Mouse (Mus musculus): ENCODE data around the gene Sh3gl2. TPM values are rescaled to one million over a fixed set of nuclear protein-coding genes. Genes with fewer than 3 reads are reported as not detected.

The Sh3gl2 gene
- polyA plus RNA-seq, 2 experiments, result 0.10 TPM; not detected in 1

DNA sequence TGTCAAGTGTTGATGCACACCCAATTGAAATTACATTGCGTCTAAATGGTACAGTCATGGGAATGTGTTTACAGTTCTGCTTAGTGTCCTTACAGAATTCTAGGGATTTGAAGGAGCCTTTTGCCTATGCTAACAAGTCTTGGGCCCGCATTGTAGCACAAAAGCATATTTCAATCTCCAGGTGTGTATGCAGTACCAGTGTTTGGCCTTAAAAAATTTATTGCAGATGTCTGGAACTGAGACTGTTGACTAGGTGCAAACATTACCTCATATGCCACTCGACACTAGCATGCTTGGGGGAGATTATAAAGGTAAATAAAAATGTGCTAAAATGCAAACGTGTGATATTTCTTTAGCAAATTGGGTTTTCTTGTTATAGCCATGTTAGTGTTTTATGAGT, 384.0 kb downstream of the Sh3gl2 start:
- DNase-seq (ENCODE audit: low read depth in 3 of 3, low spot score in 3 of 3) (no peak), ATAC-seq (ENCODE audit: insufficient read depth) (no peak)
- H3K9ac ChIP-seq (replicated peaks), result no peak overlapping the region
- WGBS (ENCODE audit: insufficient replicate concordance), result 65% methylated on average over 4 of the region's 4 CpGs
- H3K4me3 ChIP-seq (ENCODE audit: insufficient read depth in 1 of 2, low read depth in 2 of 2, low read length in 2 of 2), result no peak overlapping the region
- no peaks in the 10 kb centered on the region for H3K36me3 ChIP-seq (replicated peaks; ENCODE audit: control insufficient read depth, insufficient read depth, low read depth)
- H3K4me2 ChIP-seq (ENCODE audit: low read depth), result no peak overlapping the region
- no peak overlapping the region for H3K27ac ChIP-seq
- no peaks in the 10 kb centered on the region for H3K27me3 ChIP-seq (ENCODE audit: control insufficient read depth, insufficient read depth, low read length)
- no peaks in the 10 kb centered on the region for H3K4me1 ChIP-seq (replicated peaks; ENCODE audit: control insufficient read depth in 2 of 2, insufficient read depth in 2 of 2, low read length in 1 of 2)
- TF ChIP-seq CTCF (IDR thresholded peaks at IDR 0.05; ENCODE audit: low read depth), result no peak
- no peak for TF ChIP-seq EP300 (IDR thresholded peaks at IDR 0.05; ENCODE audit: low read depth)
- no peaks in the 10 kb centered on the region for H3K9me3 ChIP-seq (ENCODE audit: control insufficient read depth, low read length)

- no peak for TF ChIP-seq CTCF (IDR thresholded peaks at IDR 0.05; ENCODE audit: low read depth)
- no peak for TF ChIP-seq EP300 (IDR thresholded peaks at IDR 0.05; ENCODE audit: low read depth)
- Histone ChIP-seq H3K9me3 (ENCODE audit: control insufficient read depth, low read length) (no peaks in the 10 kb centered on the region), H3K36me3 (replicated peaks; ENCODE audit: control insufficient read depth, insufficient read depth, low read depth) (no peaks in the 10 kb centered on the region), H3K4me1 (replicated peaks; ENCODE audit: control insufficient read depth in 2 of 2, insufficient read depth in 2 of 2, low read length in 1 of 2) (no peaks in the 10 kb centered on the region), H3K4me3 (ENCODE audit: insufficient read depth in 1 of 2, low read depth in 2 of 2, low read length in 2 of 2) (no peak overlapping the region), H3K9ac (replicated peaks) (no peak overlapping the region), H3K27me3 (ENCODE audit: control insufficient read depth, insufficient read depth, low read length) (no peaks in the 10 kb centered on the region), H3K4me2 (ENCODE audit: low read depth) (no peak overlapping the region), H3K27ac (no peak overlapping the region)
- 32% methylated on average over 7 of the region's 7 CpGs for WGBS (ENCODE audit: insufficient replicate concordance)
- no peak for DNase-seq (ENCODE audit: low read depth in 3 of 3, low spot score in 3 of 3)
- peak; percentile 18; the same call in 1 of the 2 replicates for ATAC-seq (ENCODE audit: insufficient read depth)
Observed at GRCm38 (mm10) chr4:85591037-85591436, 386.1 kb downstream of the Sh3gl2 start.

- H3K36me3 ChIP-seq (replicated peaks; ENCODE audit: control insufficient read depth, insufficient read depth, low read depth), result no peaks in the 10 kb centered on the region
- no peak for DNase-seq (ENCODE audit: low read depth in 3 of 3, low spot score in 3 of 3)
Observed at GRCm38 (mm10) chr4:85594159-85594558, 389.2 kb downstream of the Sh3gl2 start.

DNA sequence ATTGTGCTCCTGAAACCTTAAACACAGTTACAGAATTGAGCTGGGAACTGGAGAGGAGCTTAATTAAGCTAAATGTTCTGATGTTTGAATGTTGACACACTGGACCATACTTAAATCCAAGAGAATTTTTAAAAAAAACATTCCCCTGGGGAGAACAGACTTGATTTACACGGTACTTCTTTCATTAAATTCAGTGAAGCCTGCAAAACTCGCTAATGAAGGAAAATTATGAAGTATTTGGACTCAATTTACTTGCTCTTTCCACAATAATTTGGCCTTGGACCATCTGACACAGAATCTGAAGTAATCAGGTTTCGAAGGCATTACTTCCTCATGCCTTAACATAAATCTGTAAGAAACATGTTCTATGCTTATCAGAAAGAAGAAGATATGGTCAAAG, 408.4 kb downstream of the Sh3gl2 start:
- Histone ChIP-seq H3K4me1 (replicated peaks; ENCODE audit: control insufficient read depth in 2 of 2, insufficient read depth in 2 of 2, low read length in 1 of 2) (no peaks in the 10 kb centered on the region), H3K27ac (no peak overlapping the region), H3K9me3 (ENCODE audit: control insufficient read depth, low read length) (no peaks in the 10 kb centered on the region), H3K9ac (replicated peaks) (no peak overlapping the region), H3K36me3 (replicated peaks; ENCODE audit: control insufficient read depth, insufficient read depth, low read depth) (no peaks in the 10 kb centered on the region), H3K4me2 (ENCODE audit: low read depth) (no peak overlapping the region), H3K27me3 (ENCODE audit: control insufficient read depth, insufficient read depth, low read length) (no peaks in the 10 kb centered on the region), H3K4me3 (ENCODE audit: insufficient read depth in 1 of 2, low read depth in 2 of 2, low read length in 2 of 2) (no peak overlapping the region)
- no peak for ATAC-seq (ENCODE audit: insufficient read depth)
- no peak for DNase-seq (ENCODE audit: low read depth in 3 of 3, low spot score in 3 of 3)
- WGBS (ENCODE audit: insufficient replicate concordance), result 48% methylated on average over 3 of the region's 3 CpGs
- no peak for TF ChIP-seq CTCF (IDR thresholded peaks at IDR 0.05; ENCODE audit: low read depth)
- TF ChIP-seq EP300 (IDR thresholded peaks at IDR 0.05; ENCODE audit: low read depth), result no peak

More at GRCm38 (mm10) chr4:85594159-85594558, 389.2 kb downstream of the Sh3gl2 start:
- H3K9me3 ChIP-seq (ENCODE audit: control insufficient read depth, low read length), result no peaks in the 10 kb centered on the region
- H3K9ac ChIP-seq (replicated peaks), result no peak overlapping the region
- H3K27me3 ChIP-seq (ENCODE audit: control insufficient read depth, insufficient read depth, low read length), result no peaks in the 10 kb centered on the region
- H3K27ac ChIP-seq, result no peak overlapping the region
- H3K4me1 ChIP-seq (replicated peaks; ENCODE audit: control insufficient read depth in 2 of 2, insufficient read depth in 2 of 2, low read length in 1 of 2), result no peaks in the 10 kb centered on the region
- H3K4me2 ChIP-seq (ENCODE audit: low read depth), result no peak overlapping the region
- TF ChIP-seq CTCF (IDR thresholded peaks at IDR 0.05; ENCODE audit: low read depth) (no peak), EP300 (IDR thresholded peaks at IDR 0.05; ENCODE audit: low read depth) (no peak)
- no peak overlapping the region for H3K4me3 ChIP-seq (ENCODE audit: insufficient read depth in 1 of 2, low read depth in 2 of 2, low read length in 2 of 2)
- no peak for ATAC-seq (ENCODE audit: insufficient read depth)

DNA sequence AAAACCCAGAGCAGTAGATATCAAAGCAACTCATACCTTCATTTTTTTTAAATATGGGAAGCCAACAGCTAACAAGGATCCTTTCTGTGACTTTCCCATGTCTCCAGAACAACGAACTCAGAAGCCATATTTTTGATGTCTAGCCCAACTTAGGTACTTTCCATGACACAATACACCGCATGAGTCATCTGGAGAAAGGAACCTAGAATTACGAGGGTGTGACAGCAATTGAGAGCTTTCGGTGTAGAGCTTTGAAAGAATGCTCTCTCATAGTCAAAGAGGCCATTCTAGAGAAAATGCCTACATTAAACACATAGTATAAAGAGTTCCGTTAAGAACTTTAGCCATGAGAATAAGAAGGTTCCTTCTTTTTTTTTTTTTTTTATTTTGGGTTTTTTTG, 413.8 kb downstream of the Sh3gl2 start:
- no peak overlapping the region for H3K9ac ChIP-seq (replicated peaks)
- no peak for DNase-seq (ENCODE audit: low read depth in 3 of 3, low spot score in 3 of 3)
- H3K36me3 ChIP-seq (replicated peaks; ENCODE audit: control insufficient read depth, insufficient read depth, low read depth), result no peaks in the 10 kb centered on the region
- no peak overlapping the region for H3K4me3 ChIP-seq (ENCODE audit: insufficient read depth in 1 of 2, low read depth in 2 of 2, low read length in 2 of 2)
- H3K27me3 ChIP-seq (ENCODE audit: control insufficient read depth, insufficient read depth, low read length), result no peaks in the 10 kb centered on the region
- 54% methylated on average over 5 of the region's 5 CpGs for WGBS (ENCODE audit: insufficient replicate concordance)
- no peak overlapping the region for H3K4me2 ChIP-seq (ENCODE audit: low read depth)
- TF ChIP-seq CTCF (IDR thresholded peaks at IDR 0.05; ENCODE audit: low read depth) (no peak), EP300 (IDR thresholded peaks at IDR 0.05; ENCODE audit: low read depth) (no peak)
- no peaks in the 10 kb centered on the region for H3K4me1 ChIP-seq (replicated peaks; ENCODE audit: control insufficient read depth in 2 of 2, insufficient read depth in 2 of 2, low read length in 1 of 2)
- no peaks in the 10 kb centered on the region for H3K9me3 ChIP-seq (ENCODE audit: control insufficient read depth, low read length)
- no peak for ATAC-seq (ENCODE audit: insufficient read depth)
- H3K27ac ChIP-seq, result no peak overlapping the region

All from liver, embryonic 14.5 days (tissue).